Mouse (Mus musculus) kidney, adult 2 months (tissue): Measurements from ENCODE around the gene Arhgap10.

ENCODE experiments used
- CTCF ChIP-seq: fragments of 200-500 bp; conservative IDR thresholded peaks from 2 replicates; pipeline ENCODE4 v1.5.1; 2011; ENCODE audit warnings: low read depth, mild to moderate bottlenecking, control low read depth, low read length, moderate library complexity, mixed read lengths; ENCODE audit not compliant: insufficient read depth, insufficient read length
- POLR2A ChIP-seq: fragments of 200-500 bp; IDR thresholded peaks from one replicate; pipeline ENCODE4 v1.6.1; 2011; ENCODE audit warnings: low read depth, low read length, control low read depth

GRCm38 (mm10) chr8:77351177-77351860 is 166.4 kb downstream of the Arhgap10 start:
- TF ChIP-seq CTCF (no peak), POLR2A (no peak)
